Mouse (Mus musculus) hindbrain, embryonic 12.5 days (tissue): ENCODE data around the gene Glod4. TPM values are rescaled to one million over a fixed set of nuclear protein-coding genes. Genes with fewer than 3 reads are reported as not detected.

ENCODE experiments used
- ATAC-seq: fragments of 200-750 bp; cut with Nextera tagmentation; 2 replicates; pipeline ENCODE4 v1.8.0; 2017; ENCODE audit warnings: moderate TSS enrichment; ENCODE audit not compliant: low FRiP score
- H3K27ac ChIP-seq: fragments of 300-500 bp; sonication (generic); 2 replicates; pipeline ENCODE4 v1.5.1; 2016; ENCODE audit warnings: mild to moderate bottlenecking
- H3K27me3 ChIP-seq: fragments of 300-500 bp; sonication (generic); 2 replicates; pipeline ENCODE4 v1.6.1; 2016; ENCODE audit warnings: mild to moderate bottlenecking
- H3K36me3 ChIP-seq: fragments of 300-500 bp; sonication (generic); 2 replicates; pipeline ENCODE4 v1.6.1; 2016; ENCODE audit warnings: mild to moderate bottlenecking
- H3K4me1 ChIP-seq: fragments of 300-500 bp; sonication (generic); 2 replicates; pipeline ENCODE4 v1.6.1; 2016
- H3K4me2 ChIP-seq: fragments of 300-500 bp; sonication (generic); replicated peaks from 2 replicates; pipeline ENCODE4 v1.6.1; 2016; ENCODE audit warnings: mild to moderate bottlenecking
- H3K4me3 ChIP-seq: fragments of 300-500 bp; sonication (generic); 2 replicates; pipeline ENCODE4 v1.5.1; 2016; ENCODE audit warnings: mild to moderate bottlenecking
- H3K9ac ChIP-seq: fragments of 300-500 bp; sonication (generic); 2 replicates; pipeline ENCODE4 v1.6.1; 2016; ENCODE audit warnings: mild to moderate bottlenecking, moderate library complexity
- H3K9me3 ChIP-seq: fragments of 300-500 bp; sonication (generic); replicated peaks from 2 replicates; pipeline ENCODE4 v1.6.1; 2016; ENCODE audit warnings: mild to moderate bottlenecking
- WGBS: fragments of 180-500 bp; shearing (Covaris S2); methylation state at CpG from one replicate; pipeline ENCODE4 v1.1.7; 2016; 5-methylcytosine and 5-hydroxymethylcytosine counted together
- polyA plus RNA-seq: library from polyadenylated mRNA; unstranded; fragments of >200 nt; fragmentation: Nextera tagmentation; extraction: Ambion mirVana; gene quantifications from 2 replicates; pipeline ENCODE4 v1.2.1, GENCODE M21; 2016

Glod4 gene
- polyA plus RNA-seq, 1 experiment from 2014 or later, result 109 TPM

DNA sequence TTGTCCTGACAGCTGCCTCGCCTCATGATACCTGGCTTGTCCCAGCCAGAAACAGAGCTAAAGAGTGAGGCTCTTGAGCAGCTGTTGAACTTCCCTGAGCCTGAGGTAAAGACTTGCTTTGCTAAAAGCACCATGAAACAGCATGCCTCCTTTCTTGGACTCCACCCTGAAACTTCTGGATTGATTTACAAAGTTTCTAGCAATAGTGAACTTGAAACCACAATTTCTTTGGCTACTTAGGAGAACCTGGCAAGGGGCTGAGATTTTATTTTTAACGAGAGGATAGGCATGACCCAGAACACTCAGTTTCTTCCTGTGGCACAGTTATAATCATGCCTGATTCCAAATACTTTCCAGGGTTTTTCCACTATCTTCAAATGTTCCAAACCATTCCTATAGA lies 121.0 kb downstream of the Glod4 start:
- H3K4me1 ChIP-seq, result no peaks in the 10 kb centered on the region
- H3K9me3 ChIP-seq, result no peaks in the 10 kb centered on the region
- no peak overlapping the region for H3K4me2 ChIP-seq
- H3K27ac ChIP-seq, result no peak overlapping the region
- ATAC-seq, result no peak
- WGBS, result 89% methylated on average over 2 of the region's 2 CpGs
- H3K27me3 ChIP-seq, result no peaks in the 10 kb centered on the region
- H3K9ac ChIP-seq, result no peak overlapping the region
- H3K36me3 ChIP-seq, result peaks cover 32% of the 10 kb centered on the region
- H3K4me3 ChIP-seq, result no peak overlapping the region

DNA sequence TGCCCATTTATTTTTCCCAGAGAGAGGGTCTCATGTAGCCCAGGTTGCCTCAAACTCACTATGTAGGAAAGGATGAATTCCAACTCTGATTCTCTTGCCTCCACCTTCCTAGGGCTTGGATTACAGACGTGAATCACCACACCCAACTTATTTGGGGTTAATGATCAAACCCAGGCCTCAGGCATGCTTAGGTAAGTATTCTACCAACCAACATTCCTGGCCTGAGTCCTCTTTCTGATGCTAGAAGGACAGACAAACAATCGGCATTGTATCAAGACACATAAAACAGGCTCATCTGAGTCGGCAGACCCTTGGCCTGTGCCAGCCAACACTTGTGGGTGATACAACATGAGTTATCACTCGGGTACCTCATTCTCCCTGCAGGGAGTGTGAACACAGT lies 122.4 kb downstream of the Glod4 start:
- no peak overlapping the region for H3K9ac ChIP-seq
- no peak overlapping the region for H3K4me3 ChIP-seq
- no peaks in the 10 kb centered on the region for H3K27me3 ChIP-seq
- H3K36me3 ChIP-seq, result peaks cover 44% of the 10 kb centered on the region
- H3K9me3 ChIP-seq, result no peaks in the 10 kb centered on the region
- no peak overlapping the region for H3K4me2 ChIP-seq
- H3K4me1 ChIP-seq, result no peaks in the 10 kb centered on the region
- H3K27ac ChIP-seq, result no peak overlapping the region
- no peak for ATAC-seq
- 88% methylated on average over 4 of the region's 4 CpGs for WGBS

DNA sequence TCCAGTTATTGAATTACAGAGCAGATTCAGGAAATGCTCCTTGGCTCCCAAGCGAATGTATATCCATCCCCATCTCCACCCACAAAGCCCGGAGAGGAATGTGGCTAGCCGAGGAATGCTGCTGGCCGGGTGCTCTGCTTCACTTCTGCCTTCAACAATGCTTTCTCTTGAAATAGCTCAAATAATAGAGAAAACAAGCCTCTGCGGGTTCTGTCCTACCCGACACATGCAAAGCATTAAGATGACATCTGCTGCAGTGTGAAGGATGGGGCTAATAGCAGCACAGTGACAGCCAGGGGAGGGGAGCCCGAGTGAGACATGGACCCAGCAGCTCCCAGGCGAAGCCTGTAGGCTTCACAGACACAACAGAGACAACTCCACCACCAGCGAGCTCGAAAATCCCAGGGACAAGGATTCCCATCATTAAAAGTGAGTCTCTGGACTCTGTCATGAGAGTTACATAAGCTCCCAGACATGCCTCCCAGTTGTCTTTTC lies 123.1 kb downstream of the Glod4 start:
- WGBS, result 64% methylated on average over 10 of the region's 10 CpGs
- H3K9me3 ChIP-seq, result no peaks in the 10 kb centered on the region
- no peak for ATAC-seq

DNA sequence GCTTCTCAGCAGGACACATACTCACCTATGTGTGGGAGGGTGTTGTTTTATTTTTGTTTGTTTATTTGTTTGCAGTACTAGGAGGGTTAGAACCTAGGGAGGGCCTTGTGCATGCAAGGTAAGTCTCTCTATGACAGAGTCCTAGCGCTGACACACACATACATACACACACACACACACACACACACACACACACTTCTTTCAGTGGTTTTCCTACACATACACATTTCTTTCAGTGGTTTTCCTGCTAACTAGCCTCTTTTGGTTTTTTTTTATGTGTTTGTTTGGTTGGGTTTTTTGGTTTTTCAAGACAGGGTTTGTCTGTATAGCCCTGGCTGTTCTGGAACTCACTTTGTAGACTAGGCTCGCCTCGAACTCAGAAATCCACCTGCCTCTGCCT lies 133.1 kb downstream of the Glod4 start:
- WGBS, result 95% methylated on average over 3 of the region's 3 CpGs
- Histone ChIP-seq H3K27ac (no peak overlapping the region), H3K4me1 (no peaks in the 10 kb centered on the region), H3K4me2 (no peak overlapping the region), H3K4me3 (no peak overlapping the region), H3K9me3 (no peaks in the 10 kb centered on the region), H3K36me3 (peaks cover 37% of the 10 kb centered on the region), H3K9ac (no peak overlapping the region), H3K27me3 (no peaks in the 10 kb centered on the region)
- ATAC-seq, result no peak

More for the DNA sequence above, 123.1 kb downstream of the Glod4 start:
- Histone ChIP-seq H3K4me1 (no peaks in the 10 kb centered on the region), H3K36me3 (peaks cover 44% of the 10 kb centered on the region), H3K4me3 (no peak overlapping the region), H3K9ac (no peak overlapping the region), H3K27ac (no peak overlapping the region), H3K27me3 (no peaks in the 10 kb centered on the region), H3K4me2 (no peak overlapping the region)

DNA sequence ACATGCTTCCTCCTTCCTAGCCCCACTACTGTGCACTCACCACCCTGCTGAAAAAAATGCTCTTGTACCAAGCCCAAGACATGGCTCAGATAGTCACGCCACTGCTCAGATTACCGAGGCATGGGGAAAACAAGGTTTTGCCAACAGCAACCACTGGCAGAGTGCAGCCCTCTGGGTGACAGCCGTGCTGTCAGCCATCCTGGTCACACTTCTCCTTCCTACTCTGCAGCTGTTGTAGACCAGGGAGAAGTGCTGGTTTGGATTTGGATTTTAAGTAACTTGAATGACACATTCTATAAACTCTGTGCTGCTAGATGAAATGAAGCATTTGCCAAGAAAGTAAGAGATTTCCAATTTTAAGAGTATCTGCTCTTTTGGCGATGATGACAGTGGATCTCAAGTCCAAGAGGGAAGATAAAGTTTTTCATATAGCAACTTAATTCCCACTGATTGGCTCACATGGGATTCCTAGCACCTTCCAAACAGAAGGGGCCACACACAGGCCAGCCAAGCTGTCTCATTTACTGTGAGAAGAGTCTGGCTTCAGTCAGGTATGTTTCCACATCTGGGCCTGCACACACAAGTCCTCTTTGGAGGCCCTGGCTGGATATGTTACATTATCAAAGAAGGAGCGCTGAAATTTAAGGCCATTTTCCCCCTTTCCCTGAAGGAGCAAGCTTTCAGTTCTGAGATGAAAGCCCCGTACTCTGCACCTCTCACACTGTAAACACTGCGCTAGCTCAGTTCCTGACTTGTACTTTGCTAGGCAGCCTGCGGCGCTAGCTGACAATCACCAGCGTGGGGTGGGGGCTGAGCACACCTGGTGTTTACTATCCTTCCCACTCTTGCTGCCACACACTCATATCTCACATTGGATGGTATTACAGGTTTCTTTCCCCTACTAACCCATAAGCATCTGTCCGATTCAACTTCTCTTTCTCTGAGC lies 136.7 kb downstream of the Glod4 start:
- Histone ChIP-seq H3K9ac (no peak overlapping the region), H3K27me3 (no peaks in the 10 kb centered on the region), H3K4me3 (no peak overlapping the region), H3K4me1 (no peaks in the 10 kb centered on the region), H3K27ac (no peak overlapping the region), H3K9me3 (no peaks in the 10 kb centered on the region), H3K36me3 (peaks cover 27% of the 10 kb centered on the region), H3K4me2 (no peak overlapping the region)
- ATAC-seq, result no peak
- WGBS, result 85% methylated on average over 11 of the region's 11 CpGs

DNA sequence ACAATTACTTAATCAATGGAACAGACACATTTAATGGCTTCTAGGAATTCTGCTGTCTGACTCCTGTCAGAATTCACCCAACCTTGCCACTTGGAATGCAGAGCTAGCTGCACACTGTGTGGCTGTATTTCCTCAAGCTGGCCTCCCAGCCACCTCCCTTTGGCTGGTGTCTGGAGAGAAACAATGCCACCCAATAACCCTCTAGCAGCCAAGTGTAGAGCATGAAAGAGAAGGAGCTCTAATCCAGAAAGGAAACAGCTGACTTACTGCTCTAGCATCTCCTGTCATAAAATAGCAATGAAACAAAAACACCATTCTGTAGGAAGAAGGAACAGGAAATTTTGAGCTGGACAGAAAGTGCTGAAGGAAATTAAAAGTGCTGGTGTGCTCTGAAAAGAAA lies 142.4 kb downstream of the Glod4 start:
- H3K27me3 ChIP-seq, result no peaks in the 10 kb centered on the region
- H3K9ac ChIP-seq, result no peak overlapping the region
- H3K4me1 ChIP-seq, result peaks cover 3% of the 10 kb centered on the region; the same call in 1 of the 2 replicates
- H3K9me3 ChIP-seq, result no peaks in the 10 kb centered on the region
- ATAC-seq, result no peak
- H3K4me3 ChIP-seq, result no peak overlapping the region
- no peak overlapping the region for H3K27ac ChIP-seq
- H3K4me2 ChIP-seq, result no peak overlapping the region
- peaks cover 22% of the 10 kb centered on the region; the same call in 1 of the 2 replicates for H3K36me3 ChIP-seq

DNA sequence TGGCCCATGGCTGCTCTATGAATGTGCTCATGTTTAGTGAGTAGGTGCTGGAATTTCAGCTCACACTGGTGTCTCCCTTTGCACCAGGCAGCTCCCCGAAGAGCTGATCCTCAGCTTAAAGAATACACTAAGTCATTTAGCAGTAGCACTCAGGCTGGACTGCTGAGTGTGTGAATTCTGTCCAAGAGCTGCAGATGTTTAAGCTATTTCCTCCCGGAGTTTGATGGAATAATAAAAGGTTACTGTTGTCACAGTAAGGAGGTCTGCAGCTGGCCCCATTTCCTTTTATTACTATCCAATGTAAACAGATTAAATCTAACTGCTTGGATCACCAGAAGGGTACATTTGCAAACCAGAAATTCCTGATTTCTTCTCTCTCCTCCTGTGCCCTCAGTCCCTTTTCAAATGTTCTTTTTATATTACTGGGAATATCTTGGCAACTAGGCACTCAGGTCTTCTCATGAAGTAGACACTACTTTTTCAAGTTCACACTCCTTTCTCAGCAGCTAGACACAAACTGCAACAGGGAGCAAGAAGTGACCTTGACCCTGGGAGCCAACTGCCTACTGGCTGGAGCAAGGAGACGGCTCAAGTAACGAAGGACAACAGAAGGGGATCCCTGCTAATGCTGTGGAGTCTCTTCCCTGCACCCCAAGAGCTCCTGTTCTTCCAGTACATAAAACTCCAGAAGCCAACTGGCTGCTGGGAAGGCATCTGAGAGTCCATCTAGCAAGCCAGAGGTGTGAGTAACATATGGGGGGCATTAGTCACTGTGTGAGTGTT lies 144.1 kb downstream of the Glod4 start:
- H3K36me3 ChIP-seq, result peaks cover 15% of the 10 kb centered on the region; the same call in 1 of the 2 replicates
- peaks cover 3% of the 10 kb centered on the region; the same call in 1 of the 2 replicates for H3K4me1 ChIP-seq
- 71% methylated on average over 4 of the region's 4 CpGs for WGBS
- no peak overlapping the region for H3K9ac ChIP-seq
- no peak overlapping the region for H3K4me2 ChIP-seq
- H3K9me3 ChIP-seq, result no peaks in the 10 kb centered on the region
- H3K27me3 ChIP-seq, result no peaks in the 10 kb centered on the region
- no peak overlapping the region for H3K4me3 ChIP-seq
- no peak for ATAC-seq
- no peak overlapping the region for H3K27ac ChIP-seq

DNA sequence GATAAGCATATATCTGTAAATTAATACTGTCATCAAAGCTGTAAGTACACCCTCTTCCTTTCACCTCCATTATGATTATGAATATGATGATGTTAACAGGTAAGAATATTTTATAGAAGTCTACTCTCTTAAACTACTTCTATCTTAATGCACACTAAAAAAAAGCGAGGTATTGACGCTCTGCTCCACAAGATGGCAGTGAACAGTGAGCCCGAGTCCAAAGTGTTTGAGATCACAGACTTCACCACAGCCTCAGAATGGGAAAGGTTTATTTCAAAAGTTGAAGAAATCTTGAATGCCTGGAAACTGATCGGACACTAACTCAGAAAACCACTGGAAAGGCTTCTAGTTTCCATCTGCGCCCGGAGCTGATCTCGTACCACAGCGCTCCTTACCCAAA lies 149.9 kb downstream of the Glod4 start:
- no peak overlapping the region for H3K9ac ChIP-seq
- no peak overlapping the region for H3K4me3 ChIP-seq
- H3K4me2 ChIP-seq, result no peak overlapping the region
- no peak for ATAC-seq
- no peaks in the 10 kb centered on the region for H3K9me3 ChIP-seq
- no peaks in the 10 kb centered on the region for H3K4me1 ChIP-seq
- WGBS, result 89% methylated on average over 8 of the region's 8 CpGs
- H3K27ac ChIP-seq, result no peak overlapping the region
- H3K27me3 ChIP-seq, result no peaks in the 10 kb centered on the region
- peaks cover 31% of the 10 kb centered on the region; the same call in 1 of the 2 replicates for H3K36me3 ChIP-seq

DNA sequence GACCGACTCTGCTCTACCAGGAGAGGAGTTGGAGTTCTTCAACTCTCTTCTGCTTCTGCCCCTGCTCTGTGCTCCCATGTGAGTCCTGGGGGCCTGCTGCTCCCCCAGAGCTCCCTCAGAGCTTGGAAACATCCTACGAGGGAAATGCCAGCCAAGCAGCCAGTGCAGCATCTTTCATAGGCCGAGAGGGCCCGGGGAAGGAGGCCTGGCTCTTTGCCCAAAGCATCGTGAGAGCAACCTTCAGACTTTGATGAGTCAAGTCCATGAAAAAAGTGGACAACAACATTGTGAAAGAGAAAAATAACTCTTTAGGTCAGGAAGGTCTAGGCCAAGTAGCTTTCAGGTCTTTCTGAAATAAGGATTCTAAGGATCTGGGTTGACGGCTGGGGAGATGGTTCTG lies 153.7 kb downstream of the Glod4 start:
- no peaks in the 10 kb centered on the region for H3K4me1 ChIP-seq

DNA sequence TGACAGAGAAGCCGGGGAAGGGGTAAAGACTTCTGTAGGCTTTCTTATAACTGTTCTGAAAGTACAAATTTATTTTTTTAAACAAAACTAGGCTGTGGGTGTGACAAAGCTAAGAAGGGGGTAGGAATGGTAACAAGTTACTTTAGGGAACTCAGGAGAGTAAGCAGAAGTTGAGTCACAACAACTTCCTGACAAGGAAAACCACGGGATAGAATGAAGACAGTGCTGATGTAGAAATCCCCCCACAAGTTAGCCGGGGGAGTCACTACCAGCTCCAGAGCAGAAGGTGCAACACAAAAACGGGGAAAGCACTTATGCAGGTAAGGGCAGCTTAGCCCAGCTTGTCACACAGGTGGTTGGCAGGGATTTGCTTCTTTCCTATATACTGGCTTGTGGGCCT lies 155.0 kb downstream of the Glod4 start:
- Histone ChIP-seq H3K27me3 (no peaks in the 10 kb centered on the region), H3K4me2 (no peak overlapping the region), H3K4me1 (no peaks in the 10 kb centered on the region), H3K27ac (no peak overlapping the region), H3K36me3 (0 out of 2 replicates have a peak, but pooled peaks cover 32% of the 10 kb centered on the region), H3K9me3 (no peaks in the 10 kb centered on the region), H3K4me3 (no peak overlapping the region), H3K9ac (no peak overlapping the region)
- 81% methylated on average over 4 of the region's 4 CpGs for WGBS
- no peak for ATAC-seq

More for the DNA sequence above, 153.7 kb downstream of the Glod4 start:
- H3K4me3 ChIP-seq, result no peak overlapping the region
- no peak overlapping the region for H3K4me2 ChIP-seq
- 0 out of 2 replicates have a peak, but pooled peaks cover 32% of the 10 kb centered on the region for H3K36me3 ChIP-seq
- 87% methylated on average over 6 of the region's 6 CpGs for WGBS
- H3K27me3 ChIP-seq, result no peaks in the 10 kb centered on the region
- H3K27ac ChIP-seq, result no peak overlapping the region
- H3K9me3 ChIP-seq, result no peaks in the 10 kb centered on the region
- ATAC-seq, result no peak
- no peak overlapping the region for H3K9ac ChIP-seq

DNA sequence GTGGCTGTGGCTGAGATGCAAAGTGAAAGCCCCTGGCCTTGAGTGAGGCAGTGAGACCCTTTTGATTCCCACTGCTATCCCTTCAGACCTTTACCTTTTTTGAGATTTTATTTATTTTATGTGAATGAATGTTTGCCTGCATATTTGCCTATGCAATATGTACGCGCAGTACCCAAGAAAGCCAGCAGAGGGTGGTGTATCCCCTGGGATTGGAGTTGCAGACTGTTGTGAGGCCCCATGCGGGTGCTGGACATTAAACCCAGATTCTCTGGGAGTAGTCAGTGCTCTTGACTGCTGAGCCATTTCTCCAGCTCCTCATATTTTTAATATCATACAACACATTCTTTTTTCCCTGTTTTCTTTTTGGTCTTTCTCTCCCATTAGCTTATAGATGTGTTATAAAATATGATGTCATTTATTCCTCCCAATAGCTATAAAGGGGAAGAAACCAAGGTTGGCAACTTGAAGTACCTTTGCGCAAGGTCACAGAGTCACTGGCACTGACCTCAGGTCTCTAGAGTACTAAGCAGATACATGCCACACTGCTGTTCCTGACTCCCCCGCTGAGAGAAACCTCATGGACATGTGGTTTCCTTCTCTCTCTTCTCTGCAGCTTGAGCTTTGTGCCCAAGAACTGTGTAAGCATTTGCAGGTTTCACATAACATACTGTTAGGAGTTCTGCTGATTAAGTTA lies 157.5 kb downstream of the Glod4 start:
- no peak for ATAC-seq
- H3K4me3 ChIP-seq, result no peak overlapping the region
- no peaks in the 10 kb centered on the region for H3K4me1 ChIP-seq
- H3K4me2 ChIP-seq, result no peak overlapping the region
- H3K27me3 ChIP-seq, result no peaks in the 10 kb centered on the region
- H3K9ac ChIP-seq, result no peak overlapping the region
- H3K36me3 ChIP-seq, result peaks cover 34% of the 10 kb centered on the region
- WGBS, result 72% methylated on average over 5 of the region's 5 CpGs
- no peaks in the 10 kb centered on the region for H3K9me3 ChIP-seq
- H3K27ac ChIP-seq, result no peak overlapping the region

DNA sequence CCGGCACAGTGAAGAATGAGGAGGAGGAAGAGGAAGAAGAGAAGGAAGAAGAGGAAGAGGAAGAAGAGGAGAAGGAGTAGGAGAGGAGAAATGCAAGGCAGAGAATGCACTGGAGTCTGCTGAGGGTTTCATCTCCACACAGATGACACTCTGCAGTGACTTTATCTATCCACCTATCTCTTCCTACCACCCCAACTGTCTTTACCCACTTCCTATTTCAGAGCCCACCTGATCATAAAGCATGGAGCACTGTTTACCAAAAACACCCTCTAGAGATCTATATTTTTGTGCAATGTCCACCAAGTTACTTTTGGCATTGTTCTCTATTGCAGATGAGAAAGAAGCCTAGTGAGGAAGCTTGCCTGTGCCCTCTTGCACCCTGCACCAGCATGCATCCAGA lies 158.6 kb downstream of the Glod4 start:
- Histone ChIP-seq H3K36me3 (peaks cover 36% of the 10 kb centered on the region), H3K9me3 (no peaks in the 10 kb centered on the region), H3K4me3 (no peak overlapping the region), H3K4me1 (no peaks in the 10 kb centered on the region), H3K27ac (no peak overlapping the region), H3K9ac (no peak overlapping the region), H3K27me3 (no peaks in the 10 kb centered on the region), H3K4me2 (no peak overlapping the region)
- WGBS, result 71% methylated on average over 1 of the region's 1 CpGs
- no peak for ATAC-seq
